Mouse (Mus musculus) small intestine, adult 2 months (tissue): ENCODE measurements at regions not wholly inside any gene's neighbourhood (a gene's known extent, or its start where the extent isn't known, plus 50 kb on each side); places are given as distances from the start of the nearest gene placed in this dataset.

Experiments
- CTCF ChIP-seq: fragments of 200-500 bp; IDR thresholded peaks from 2 replicates; pipeline ENCODE4 v1.5.1; 2012; ENCODE audit warnings: low read depth, mild to moderate bottlenecking, control low read depth, inconsistent platforms, low read length, moderate library complexity, mixed read lengths; ENCODE audit not compliant: insufficient replicate concordance, insufficient read length; ENCODE audit errors: extremely low read depth
- POLR2A ChIP-seq: fragments of 200-500 bp; IDR thresholded peaks from 2 replicates; pipeline ENCODE4 v1.6.1; 2012; ENCODE audit warnings: low read depth, mild to moderate bottlenecking, control low read depth, inconsistent platforms, low read length, moderate library complexity

GRCm38 (mm10) chr3:17800810-17801209 is 147.4 kb upstream of the Cypt12 start:
- TF ChIP-seq CTCF (no peak), POLR2A (no peak)
